Mouse (Mus musculus) neural tube, embryonic 11.5 days (tissue): ENCODE measurements at regions not wholly inside any gene's neighbourhood (a gene's known extent, or its start where the extent isn't known, plus 50 kb on each side); places are given as distances from the start of the nearest gene placed in this dataset.
A peak's percentile ranks its signal among the peaks of the same experiment; 100 is the strongest.

Experiments used
- ATAC-seq: fragments of 200-750 bp; cut with Nextera tagmentation; 2 replicates; pipeline ENCODE4 v1.8.0; 2017; ENCODE audit warnings: moderate number of reproducible peaks, mild to moderate bottlenecking, moderate TSS enrichment, moderate library complexity; ENCODE audit not compliant: insufficient read depth, low FRiP score, low TSS enrichment
- DNase-seq: peaks from one replicate; pipeline ENCODE4 v3.0.0-alpha.2; 2015; ENCODE audit warnings: low spot score
- H3K27ac ChIP-seq: fragments of 300-500 bp; sonication (generic); 2 replicates; pipeline ENCODE4 v1.5.1; 2014; ENCODE audit warnings: low read depth, mild to moderate bottlenecking, low read length
- H3K27me3 ChIP-seq: fragments of 300-500 bp; sonication (generic); 2 replicates; pipeline ENCODE4 v1.6.1; 2014; ENCODE audit warnings: mild to moderate bottlenecking, low read length, mixed read lengths; ENCODE audit not compliant: control insufficient read depth, insufficient read depth
- H3K36me3 ChIP-seq: fragments of 300-500 bp; sonication (generic); 2 replicates; pipeline ENCODE4 v1.6.1; 2014; ENCODE audit warnings: mild to moderate bottlenecking, low read length, moderate library complexity, mixed read lengths; ENCODE audit not compliant: control insufficient read depth, insufficient read depth
- H3K4me1 ChIP-seq: fragments of 300-500 bp; sonication (generic); 2 replicates; pipeline ENCODE4 v1.6.1; 2014; ENCODE audit warnings: low read length, mixed read lengths; ENCODE audit not compliant: control insufficient read depth, insufficient read depth
- H3K4me2 ChIP-seq: fragments of 300-500 bp; sonication (generic); 2 replicates; pipeline ENCODE4 v1.6.1; 2014; ENCODE audit warnings: low read depth, mild to moderate bottlenecking, moderate library complexity
- H3K4me3 ChIP-seq: fragments of 300-500 bp; sonication (generic); 2 replicates; pipeline ENCODE4 v1.5.1; 2014; ENCODE audit warnings: low read depth, low read length
- H3K9ac ChIP-seq: fragments of 300-500 bp; sonication (generic); 2 replicates; pipeline ENCODE4 v1.6.1; 2014; ENCODE audit warnings: mild to moderate bottlenecking, low read length
- H3K9me3 ChIP-seq: fragments of 300-500 bp; sonication (generic); 2 replicates; pipeline ENCODE4 v1.6.1; 2016; ENCODE audit warnings: low read length; ENCODE audit not compliant: control insufficient read depth
- WGBS: fragments of 180-500 bp; shearing (Covaris S2); extraction: QIAGEN DNeasy Blood & Tissue Kit; methylation state at CpG from one replicate; pipeline ENCODE4 v1.1.7; 2014; 5-methylcytosine and 5-hydroxymethylcytosine counted together

GRCm38 (mm10) chr3:105169117-105169516 lies 102.5 kb downstream of the 4930564D02Rik start:
- DNase-seq (no peak), ATAC-seq (no peak)
- H3K9me3 ChIP-seq: no peaks in the 10 kb centered on the region

GRCm38 (mm10) chr3:105171527-105171926 lies 104.9 kb downstream of the 4930564D02Rik start:
- Histone ChIP-seq H3K9ac (no peak overlapping the region), H3K36me3 (no peaks in the 10 kb centered on the region), H3K27me3 (no peaks in the 10 kb centered on the region), H3K27ac (no peak overlapping the region), H3K4me3 (no peak overlapping the region), H3K4me1 (no peaks in the 10 kb centered on the region), H3K9me3 (no peaks in the 10 kb centered on the region), H3K4me2 (no peak overlapping the region)
- WGBS: 81% methylated on average over 5 of the region's 5 CpGs
- ATAC-seq: no peak
- no peak for DNase-seq

More at GRCm38 (mm10) chr3:105169117-105169516, 102.5 kb downstream of the 4930564D02Rik start:
- no peaks in the 10 kb centered on the region for H3K36me3 ChIP-seq
- 52% methylated on average over 4 of the region's 4 CpGs for WGBS
- no peak overlapping the region for H3K27ac ChIP-seq
- H3K9ac ChIP-seq: no peak overlapping the region
- H3K4me3 ChIP-seq: no peak overlapping the region
- no peaks in the 10 kb centered on the region for H3K4me1 ChIP-seq
- H3K27me3 ChIP-seq: no peaks in the 10 kb centered on the region
- no peak overlapping the region for H3K4me2 ChIP-seq

GRCm38 (mm10) chr3:105172054-105172453 lies 105.4 kb downstream of the 4930564D02Rik start:
- Histone ChIP-seq H3K9ac (no peak overlapping the region), H3K4me1 (no peaks in the 10 kb centered on the region), H3K36me3 (no peaks in the 10 kb centered on the region), H3K27ac (no peak overlapping the region), H3K4me3 (no peak overlapping the region), H3K27me3 (no peaks in the 10 kb centered on the region), H3K4me2 (no peak overlapping the region), H3K9me3 (no peaks in the 10 kb centered on the region)
- no peak for ATAC-seq
- WGBS: 83% methylated on average over 1 of the region's 1 CpGs
- no peak for DNase-seq

GRCm38 (mm10) chr3:105191303-105191702 lies 124.7 kb downstream of the 4930564D02Rik start:
- no peak overlapping the region for H3K4me3 ChIP-seq
- ATAC-seq (no peak), DNase-seq (no peak)
- WGBS: 80% methylated on average over 7 of the region's 7 CpGs
- no peak overlapping the region for H3K4me2 ChIP-seq
- no peaks in the 10 kb centered on the region for H3K27me3 ChIP-seq
- H3K9ac ChIP-seq: no peak overlapping the region
- no peak overlapping the region for H3K27ac ChIP-seq
- no peaks in the 10 kb centered on the region for H3K36me3 ChIP-seq
- H3K4me1 ChIP-seq: no peaks in the 10 kb centered on the region
- H3K9me3 ChIP-seq: no peaks in the 10 kb centered on the region

GRCm38 (mm10) chr3:105191830-105192229 lies 125.2 kb downstream of the 4930564D02Rik start:
- H3K4me1 ChIP-seq: no peaks in the 10 kb centered on the region
- H3K27me3 ChIP-seq: no peaks in the 10 kb centered on the region
- H3K9me3 ChIP-seq: no peaks in the 10 kb centered on the region
- H3K9ac ChIP-seq: no peak overlapping the region
- H3K36me3 ChIP-seq: no peaks in the 10 kb centered on the region
- ATAC-seq: no peak
- WGBS: 65% methylated on average over 7 of the region's 7 CpGs
- no peak overlapping the region for H3K27ac ChIP-seq
- no peak for DNase-seq
- no peak overlapping the region for H3K4me3 ChIP-seq
- no peak overlapping the region for H3K4me2 ChIP-seq

- Histone ChIP-seq H3K9me3 (no peaks in the 10 kb centered on the region), H3K9ac (no peak overlapping the region), H3K4me3 (no peak overlapping the region), H3K27ac (no peak overlapping the region), H3K27me3 (no peaks in the 10 kb centered on the region), H3K4me1 (no peaks in the 10 kb centered on the region), H3K4me2 (no peak overlapping the region), H3K36me3 (no peaks in the 10 kb centered on the region)
- no peak for DNase-seq
- 88% methylated on average over 3 of the region's 3 CpGs for WGBS
- no peak for ATAC-seq
These were observed 134.1 kb downstream of the 4930564D02Rik start for GRCm38 (mm10) chr3:105200735-105201134.

GRCm38 (mm10) chr3:105209164-105209563 lies 142.5 kb downstream of the 4930564D02Rik start:
- Histone ChIP-seq H3K9me3 (no peaks in the 10 kb centered on the region), H3K36me3 (no peaks in the 10 kb centered on the region), H3K27me3 (no peaks in the 10 kb centered on the region), H3K9ac (no peak overlapping the region), H3K4me2 (no peak overlapping the region), H3K4me1 (no peaks in the 10 kb centered on the region), H3K27ac (no peak overlapping the region), H3K4me3 (no peak overlapping the region)
- 45% methylated on average over 5 of the region's 5 CpGs for WGBS
- DNase-seq (peak; percentile 48), ATAC-seq (no peak)

- Histone ChIP-seq H3K27ac (no peak overlapping the region), H3K9ac (no peak overlapping the region), H3K36me3 (no peaks in the 10 kb centered on the region), H3K27me3 (no peaks in the 10 kb centered on the region), H3K4me1 (no peaks in the 10 kb centered on the region), H3K4me3 (no peak overlapping the region), H3K9me3 (no peaks in the 10 kb centered on the region), H3K4me2 (no peak overlapping the region)
- 96% methylated on average over 1 of the region's 1 CpGs for WGBS
- no peak for ATAC-seq
- no peak for DNase-seq
These were observed 144.4 kb downstream of the 4930564D02Rik start for GRCm38 (mm10) chr3:105211023-105211422.

- Histone ChIP-seq H3K9me3 (no peaks in the 10 kb centered on the region), H3K4me2 (no peak overlapping the region), H3K36me3 (no peaks in the 10 kb centered on the region), H3K4me3 (no peak overlapping the region), H3K9ac (no peak overlapping the region), H3K27me3 (no peaks in the 10 kb centered on the region), H3K27ac (no peak overlapping the region), H3K4me1 (no peaks in the 10 kb centered on the region)
- 72% methylated on average over 3 of the region's 3 CpGs for WGBS
- DNase-seq (no peak), ATAC-seq (no peak)
These were observed 145.1 kb downstream of the 4930564D02Rik start for GRCm38 (mm10) chr3:105211726-105212125.
